Mouse (Mus musculus): ENCODE data around the gene Wdr83.

The Wdr83 gene

DNA sequence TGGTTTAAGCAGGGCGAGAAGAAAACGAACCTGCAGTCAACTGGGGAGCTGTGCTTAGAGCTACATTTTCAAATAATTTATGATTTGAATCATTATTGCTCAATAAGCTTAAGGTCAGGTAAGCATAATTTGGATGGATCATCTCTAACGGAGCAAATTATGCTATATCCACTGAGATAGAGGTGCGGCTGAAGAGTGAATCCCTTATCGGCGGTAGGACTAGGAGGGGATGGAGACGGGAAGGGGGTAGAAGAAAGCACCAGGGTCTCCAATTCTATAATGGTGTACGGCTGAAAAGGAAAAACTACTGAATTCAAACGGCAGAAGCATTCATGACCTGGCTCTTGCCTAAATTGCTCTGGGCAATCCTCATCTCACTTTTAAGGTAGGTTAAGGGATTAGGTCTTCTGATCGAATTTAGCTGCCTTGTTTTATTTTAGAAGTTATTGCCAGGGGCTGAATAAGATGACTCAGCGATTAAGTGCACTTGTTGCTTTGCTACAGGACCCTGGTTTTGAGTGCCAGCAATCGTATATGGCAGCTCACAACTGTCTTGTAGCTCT lies 45.9 kb downstream of the Wdr83 start:
- no peak for DNase-seq (ENCODE audit: low spot score in 2 of 2)

DNA sequence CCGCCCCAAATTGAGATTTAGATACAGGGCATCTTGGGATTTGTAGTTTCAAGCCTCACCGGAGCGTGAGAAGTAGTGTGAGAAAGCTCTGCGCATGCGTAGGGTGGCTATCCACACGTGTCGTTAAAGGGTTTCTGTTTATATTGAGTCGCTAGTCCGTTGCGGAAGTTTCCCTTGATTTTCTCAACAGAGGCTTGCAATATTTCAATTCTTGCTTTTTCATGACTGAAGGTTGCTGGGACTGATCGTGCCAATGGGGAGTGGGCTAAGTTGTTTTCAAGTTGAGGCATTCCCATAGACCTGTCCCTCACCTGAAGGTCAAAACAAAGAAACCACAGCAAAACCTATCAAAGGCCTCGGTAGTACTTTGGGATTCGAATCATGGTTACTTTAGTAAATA lies 46.3 kb downstream of the Wdr83 start:
- DNase-seq (ENCODE audit: low spot score in 2 of 2), result peak; percentile 88 to 90

DNA sequence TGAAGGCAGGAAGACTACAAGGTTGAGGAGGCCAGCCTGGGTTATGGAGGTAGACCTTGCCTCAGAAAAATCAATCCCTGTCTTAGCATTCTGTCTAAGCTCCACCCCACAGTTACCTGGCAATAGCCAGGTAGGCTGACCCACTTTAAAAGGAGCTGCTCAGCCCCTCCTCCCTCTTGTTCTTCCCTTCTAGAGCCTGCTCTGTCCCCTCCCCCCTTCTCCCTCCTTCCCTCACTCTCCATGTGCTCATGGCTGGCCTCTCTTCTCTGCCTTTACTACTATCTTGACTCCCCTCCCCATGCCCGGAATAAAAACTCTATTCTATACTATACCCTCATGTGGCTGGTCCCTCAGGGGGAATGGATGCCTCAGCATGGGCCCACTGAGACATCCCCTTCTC lies 47.2 kb downstream of the Wdr83 start:
- DNase-seq (ENCODE audit: low spot score in 2 of 2), result no peak

DNA sequence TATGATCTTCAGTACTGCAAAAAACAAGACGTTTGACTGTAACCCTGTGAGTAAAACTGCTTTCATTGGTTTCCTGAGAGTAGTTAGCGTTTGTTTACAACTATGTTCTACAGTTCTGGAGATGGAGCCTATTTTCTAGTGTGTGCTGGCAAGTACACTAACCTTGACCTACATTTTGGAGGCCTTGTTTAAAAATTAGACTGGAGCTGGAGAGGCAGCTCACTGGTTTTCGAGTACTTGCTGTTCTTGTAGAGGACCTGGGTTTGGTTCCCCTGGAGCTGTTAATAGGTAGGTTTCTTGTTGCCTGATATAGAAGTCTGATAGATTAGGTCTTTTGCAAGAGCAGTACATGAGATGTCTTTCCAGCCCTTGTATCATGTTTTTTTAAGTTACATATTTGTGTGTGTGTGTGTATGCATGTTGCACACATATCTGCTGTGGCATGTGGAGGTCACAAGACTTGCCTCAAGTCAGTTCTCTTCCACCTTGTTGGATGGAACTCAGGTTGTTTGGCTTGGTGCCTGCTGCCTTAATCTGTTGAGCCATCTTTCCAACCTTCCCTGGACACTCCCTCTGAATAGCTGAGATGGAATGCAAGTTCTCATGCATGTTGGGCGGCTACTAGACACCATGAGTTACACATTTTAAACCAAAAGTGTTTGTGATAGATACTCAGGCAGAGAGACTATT lies 48.3 kb downstream of the Wdr83 start:
- DNase-seq (ENCODE audit: low spot score in 2 of 2), result no peak

DNA sequence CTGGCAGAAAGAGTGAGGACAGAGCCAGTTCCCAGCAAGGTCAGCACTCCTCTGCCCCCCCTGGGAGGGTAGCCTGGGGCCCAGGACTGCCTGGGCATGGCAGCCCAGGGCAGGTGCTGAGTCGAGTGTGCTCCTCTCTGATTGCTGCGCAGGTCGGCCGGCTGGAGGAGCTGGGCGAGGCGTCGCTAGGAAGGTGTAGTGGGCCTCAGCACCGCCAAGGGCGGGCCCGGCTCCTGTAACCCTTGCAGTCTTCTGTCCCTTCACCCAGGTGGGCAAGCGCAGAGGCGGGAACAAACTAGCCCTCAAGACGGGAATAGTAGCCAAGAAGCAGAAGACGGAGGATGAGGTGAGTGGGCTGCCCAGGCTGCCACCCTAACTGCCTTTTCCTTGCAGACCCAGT lies 51.8 kb downstream of the Wdr83 start:
- DNase-seq (ENCODE audit: low spot score in 2 of 2), result no peak

DNA sequence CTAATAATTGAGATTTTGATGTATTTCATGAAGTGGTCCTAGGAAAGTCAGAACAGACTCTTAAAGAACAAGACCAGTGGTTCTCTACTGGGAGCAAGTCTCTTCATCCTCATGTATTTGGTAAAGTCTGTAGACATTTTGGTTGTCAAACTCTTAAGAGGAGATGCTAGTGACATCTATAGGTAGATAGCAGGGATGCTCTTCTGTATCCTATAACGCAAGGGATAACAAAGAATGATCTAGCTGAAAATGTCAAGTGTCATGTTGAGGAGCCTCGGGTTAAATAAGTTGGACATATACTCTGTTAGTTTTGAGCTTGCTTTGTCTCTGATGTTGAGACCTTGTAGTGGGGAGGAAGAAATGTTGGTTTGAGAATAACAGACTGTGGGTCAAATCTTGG lies 53.2 kb downstream of the Wdr83 start:
- DNase-seq (ENCODE audit: low spot score in 2 of 2), result no peak

DNA sequence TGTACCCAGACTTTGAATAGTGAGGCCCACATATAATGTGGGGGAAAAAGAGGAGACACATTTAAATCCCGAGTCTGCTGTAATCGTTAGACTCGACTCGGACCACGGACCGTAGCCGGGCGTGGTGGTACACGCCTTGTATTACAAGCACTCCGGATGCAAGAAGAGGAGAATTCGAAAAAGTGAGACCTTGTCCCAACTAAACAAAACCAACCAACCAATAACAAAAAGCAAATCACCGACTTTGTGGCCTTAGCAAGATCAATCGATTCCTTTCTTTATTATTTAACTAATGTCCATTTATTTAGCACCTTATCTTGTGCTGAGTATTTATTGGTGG lies 53.6 kb downstream of the Wdr83 start:
- DNase-seq (ENCODE audit: low spot score in 2 of 2), result no peak

DNA sequence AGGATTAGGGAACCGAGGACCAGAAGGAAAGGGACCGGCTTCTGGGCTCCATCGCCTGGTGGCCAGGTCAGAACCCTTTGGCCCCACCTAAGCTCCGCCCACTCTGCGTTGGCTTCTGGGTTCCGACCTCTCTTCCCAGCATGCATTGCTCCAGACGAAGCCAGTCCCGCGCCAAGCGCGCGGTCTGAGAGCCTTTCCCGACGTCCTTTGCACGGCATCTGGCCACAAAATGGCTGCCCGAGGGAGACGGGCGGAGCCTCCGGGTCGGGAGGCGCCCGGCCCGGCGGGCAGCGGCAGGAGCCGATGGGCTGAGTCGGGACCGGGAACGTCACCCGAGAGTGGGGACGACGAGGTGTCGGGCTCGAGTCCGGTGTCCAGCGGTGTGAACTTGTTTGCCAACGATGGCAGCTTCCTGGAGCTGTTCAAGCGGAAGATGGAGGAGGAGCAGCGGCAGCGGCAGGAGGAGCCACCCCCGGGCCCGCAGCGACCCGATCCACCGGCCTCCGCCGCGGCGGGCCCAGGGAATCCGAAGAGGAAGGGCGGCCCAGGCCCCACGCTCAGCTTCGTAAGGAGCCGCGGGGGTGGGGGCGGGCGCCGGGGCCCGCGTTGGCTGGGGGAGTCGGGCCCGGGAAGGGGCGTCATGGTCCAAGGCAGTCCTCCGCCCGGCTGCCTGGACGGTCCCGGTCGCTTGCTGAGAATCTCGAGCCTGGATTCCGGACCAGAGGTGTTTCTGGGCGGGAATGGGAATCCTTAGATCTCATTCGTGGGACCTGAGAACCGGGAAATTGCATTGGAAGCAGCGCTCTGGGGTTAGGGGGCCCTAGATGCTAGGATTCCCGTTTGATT lies 54.2 kb downstream of the Wdr83 start, which contains the start of gene Trir:
Gene Trir, plus strand, starts transcription at position 154 of the 846 bp plus-strand sequence.
- DNase-seq (ENCODE audit: low spot score in 2 of 2), result peak; percentile 97

DNA sequence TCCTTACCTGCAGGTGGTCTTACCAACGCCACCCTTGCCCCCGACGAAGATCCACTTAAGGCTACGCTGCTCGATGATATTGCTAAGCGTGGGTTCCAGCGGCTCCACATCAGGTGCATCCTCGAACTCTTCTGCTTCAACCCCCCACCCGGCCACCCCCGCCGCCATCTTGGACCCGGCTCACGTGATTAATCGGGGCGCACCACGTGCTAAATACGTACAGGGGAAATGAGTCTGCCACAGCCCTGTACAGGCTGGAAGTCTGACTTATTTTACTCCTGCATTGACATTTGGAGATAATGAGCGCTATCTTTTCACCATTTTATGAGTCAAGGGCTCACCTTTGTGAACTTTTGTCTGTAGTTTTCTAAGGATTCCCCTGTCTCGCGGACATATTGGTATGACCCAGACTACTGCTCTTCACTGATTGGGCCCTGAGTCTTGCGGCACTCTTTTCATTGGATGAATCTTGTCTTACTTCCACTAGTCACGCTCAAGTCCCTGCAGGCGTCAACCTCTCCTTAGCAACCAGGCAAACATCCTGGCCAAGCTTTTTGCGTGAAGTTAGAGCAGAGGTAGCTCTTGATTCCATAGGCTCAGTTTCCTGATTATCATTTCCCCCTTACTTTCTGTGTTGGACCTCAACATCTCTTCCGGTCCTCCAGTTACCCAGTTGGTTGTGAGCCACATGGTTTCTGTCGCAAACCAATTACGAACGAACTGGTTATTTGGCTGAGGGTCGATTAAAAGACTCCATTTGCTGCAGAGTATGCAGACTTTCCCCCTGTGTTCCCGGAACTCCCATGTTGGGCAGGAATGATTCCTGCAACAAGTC lies 55.8 kb downstream of the Wdr83 start, which contains the start of gene Asna1:
Gene Asna1, minus strand, starts transcription at position 184 of the 835 bp plus-strand sequence.
- DNase-seq (ENCODE audit: low spot score in 2 of 2), result peak; percentile 90 to 95
